In genomic region chr4:120797985-120798725, GRCm38 (mm10) we compare ENCODE assay signal across 28 mouse cellular contexts. TPM values are rescaled to one million over a fixed set of nuclear protein-coding genes. Genes with fewer than 3 reads are reported as not detected.
DNase-seq lines count a peak whose midpoint lies in the region; TF ChIP-seq lines count a peak whose summit lies in the region.
"Had no signal": no experiment of that assay in that cellular context is flagged by ENCODE, and none has a peak within 500 bp of the region (broad histone marks: within the 10 kb centered on the region; RNA-seq: fewer than 3 reads in every experiment).

No protein-coding gene starts in this region.

- H3K9ac ChIP-seq in ES-E14 (ENCODE audit: insufficient read depth, low read depth, low read length, poor library complexity, severe bottlenecking), result no peak overlapping the region
- H3K9ac ChIP-seq: forebrain, embryonic 15.5 days; heart, embryonic 15.5 days; hindbrain, embryonic 13.5 days; intestine, embryonic 15.5 days; liver, embryonic 15.5 days had no signal

- in situ Hi-C loops in ES-E14 (cut with MboI; ENCODE audit: low sequenced_read_pairs in 2 of 2, unreplicated experiment in 2 of 2), result no loop called here

- peak; percentile 19 to 20 for DNase-seq in spleen, postnatal 36 days (ENCODE audit: low spot score in 2 of 2)
- no peak for DNase-seq in spleen, postnatal 4 days (ENCODE audit: low spot score in 2 of 2)
- no peak for DNase-seq in ES-E14 (ENCODE audit: low read depth, low spot score)
- DNase-seq in induced T-regulatory cell, adult 2 months (ENCODE audit: low read depth), result peak; percentile 43
- DNase-seq in frontal cortex, adult 2 months (ENCODE audit: extremely low spot score in 1 of 2, low spot score in 1 of 2), result no peak
- no peak for DNase-seq in urinary bladder, postnatal 10 days (ENCODE audit: low spot score)
- no peak for DNase-seq in heart, adult 8-10 months (ENCODE audit: low spot score)
- DNase-seq: adrenal gland, postnatal 36 days; cerebellum, adult 9-10 months; gastrocnemius, postnatal 25 days; heart, postnatal 36 days; kidney, adult 9 months; layer of hippocampus, adult 9-11 months; liver; lung, postnatal 4 days; midbrain, embryonic 14.5 days; right cerebral cortex, postnatal 25 days; spleen, adult 18-20 months; thymus, adult 2 months had no signal

- no peaks in the 10 kb centered on the region for H3K9me3 ChIP-seq in ES-E14 (ENCODE audit: control insufficient read depth, insufficient read depth, low read depth, low read length)
- H3K9me3 ChIP-seq: forebrain, embryonic 15.5 days; heart, embryonic 15.5 days; hindbrain, embryonic 13.5 days; intestine, embryonic 15.5 days; limb, embryonic 10.5 days; liver, embryonic 15.5 days had no signal

- H3K27ac ChIP-seq in ES-E14 (ENCODE audit: insufficient read depth, low read depth, low read length, poor library complexity, severe bottlenecking), result no peak overlapping the region
- H3K27ac ChIP-seq: forebrain, embryonic 15.5 days; heart, embryonic 15.5 days; hindbrain, embryonic 13.5 days; intestine, embryonic 15.5 days; left cerebral cortex, adult 2 months; limb, embryonic 10.5 days; liver, embryonic 15.5 days; stomach, postnatal 0 days had no signal

- H3K36me3 ChIP-seq in ES-E14 (ENCODE audit: control insufficient read depth, insufficient read depth, low read length, poor library complexity, severe bottlenecking), result no peaks in the 10 kb centered on the region
- H3K36me3 ChIP-seq: forebrain, embryonic 15.5 days; heart, embryonic 15.5 days; hindbrain, embryonic 13.5 days; intestine, embryonic 15.5 days; liver, embryonic 15.5 days had no signal

- peaks cover 2 to 4% of the 10 kb centered on the region in 2 experiments; a peak in 3 of 4 replicates for H3K4me1 ChIP-seq in ES-E14 (ENCODE audit: control insufficient read depth in 2 of 2, insufficient read depth in 2 of 2, low read length in 2 of 2, poor library complexity in 1 of 2)
- H3K4me1 ChIP-seq: intestine, embryonic 15.5 days had no signal

- no peak overlapping the region for H3K4me3 ChIP-seq in ES-E14 (ENCODE audit: insufficient read depth in 1 of 2, low read depth in 1 of 2, low read length in 2 of 2, poor library complexity in 1 of 2, severe bottlenecking in 1 of 2)
- H3K4me3 ChIP-seq: forebrain, embryonic 15.5 days; heart, embryonic 15.5 days; hindbrain, embryonic 13.5 days; intestine, embryonic 15.5 days; left cerebral cortex, adult 2 months; limb, embryonic 10.5 days; liver, embryonic 15.5 days had no signal

TF ChIP-seq in ES-E14, 5 proteins besides CTCF, POLR2A, EP300 and RAD21:
- no peak for TF ChIP-seq MAFK (IDR thresholded peaks at IDR 0.05; ENCODE audit: insufficient read depth, low read depth, low read length)
- 0 out of 2 replicates have a peak, but pooled peaks have one; percentile 42 for TF ChIP-seq ZNF384 (IDR thresholded peaks at IDR 0.05; ENCODE audit: low read depth, low read length)

RNA-seq across cellular contexts. Expression of gene Nfyc, which starts 33.2 kb away (rescaled TPM):
- 47.1 and 62.0 TPM in 2 replicates for total RNA-seq in ES-E14 (2012; rRNA removed)
- 107 and 119 TPM in 2 replicates for polyA plus RNA-seq in frontal cortex, adult 2 months (2012; rRNA removed)
- total RNA-seq in heart, adult 8-10 months (2022), result 10 to 100 TPM; 52.4 to 55.1 (median 54.4) TPM

RNA-seq across cellular contexts. Expression of gene Kcnq4, which starts 49.7 kb away (rescaled TPM):
- total RNA-seq in ES-E14 (2012; rRNA removed), result 0.45 and 0.74 TPM in 2 replicates
- polyA plus RNA-seq in frontal cortex, adult 2 months (2012; rRNA removed), result 7.4 and 7.8 TPM in 2 replicates
- total RNA-seq in heart, adult 8-10 months (2022), result 1 to 10 TPM; 1.6 to 2.4 (median 2.2) TPM
- total RNA-seq: megakaryocyte-erythroid progenitor cell, adult 5-6 weeks had no signal

RNA-seq across cellular contexts. Expression of gene Rims3, which starts 56.5 kb away (rescaled TPM):
- total RNA-seq in ES-E14 (2012; rRNA removed), result 4.5 and 6.7 TPM in 2 replicates
- polyA plus RNA-seq in frontal cortex, adult 2 months (2012; rRNA removed), result 56.3 and 62.0 TPM in 2 replicates
- total RNA-seq in heart, adult 8-10 months (2022), result under 1 TPM in 3 of 4 experiments, not detected in 1; 0.06 to 0.14 (median 0.08) TPM
- total RNA-seq: megakaryocyte-erythroid progenitor cell, adult 5-6 weeks had no signal

Comparison
In these comparisons a context has a peak if more than half of its experiments do, and no peak if none do; other contexts are left out.
1. DNase-seq: peak in spleen, postnatal 36 days (2 of 2) and induced T-regulatory cell, adult 2 months (single experiment); none in spleen, postnatal 4 days (0 of 2), ES-E14 (single experiment), frontal cortex, adult 2 months (0 of 2), urinary bladder, postnatal 10 days (single experiment) and heart, adult 8-10 months (single experiment).